Mouse (Mus musculus) mammary gland, adult 2 months (tissue): ENCODE measurements around the gene Asb6. TPM values are rescaled to one million over a fixed set of nuclear protein-coding genes. Genes with fewer than 3 reads are reported as not detected.

Experiments used
- polyA plus RNA-seq: library from polyadenylated mRNA; depleted of rRNA; stranded (reverse); fragments of >200 nt; gene quantifications from 2 replicates; pipeline ENCODE4 v1.2.3, GENCODE M21; 2012; ENCODE audit warnings: low replicate concordance; rRNA removed

Gene Asb6
- 32.2 and 65.8 TPM in 2 replicates for polyA plus RNA-seq

GRCm38 (mm10) chr2:30830283-30830795 lies at the start of gene Asb6:
Asb6 (minus strand) TSS chr2:30830333.

DNA sequence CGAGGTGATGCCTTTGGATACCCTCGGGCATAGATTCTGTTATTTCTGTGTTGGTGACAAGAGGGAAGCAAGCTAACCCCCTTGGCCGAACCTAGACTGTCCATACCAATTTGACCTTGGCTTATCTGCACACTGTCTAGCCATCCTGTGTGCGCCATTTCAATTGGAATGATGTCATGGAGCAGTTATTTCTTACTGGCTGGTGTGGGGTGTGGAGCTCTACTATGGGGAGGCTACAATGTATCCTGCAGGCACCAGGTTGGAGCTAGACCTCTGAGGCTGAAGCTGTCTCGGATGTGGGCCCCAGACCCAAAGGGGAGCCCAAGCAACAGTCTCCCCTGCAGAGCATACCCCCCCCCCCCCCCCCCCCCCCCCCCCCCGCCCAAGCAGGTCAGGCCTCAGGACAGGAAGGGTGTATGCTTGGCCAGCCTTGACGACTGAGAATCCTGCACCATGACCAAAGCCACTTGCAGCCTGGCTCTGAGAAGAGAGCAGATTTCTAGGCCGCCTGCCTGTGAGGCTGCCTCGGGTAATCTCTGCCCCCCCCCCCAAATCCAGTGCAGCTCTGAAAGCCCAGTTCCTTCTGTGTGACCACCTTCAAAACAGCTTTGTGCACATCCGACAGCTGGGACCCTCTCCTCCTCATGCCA lies 4.4 kb upstream of the Asb6 start, which contains the start of gene Prrx2:
Prrx2 (plus strand) TSS at position 600 of the 650 bp plus-strand sequence.

DNA sequence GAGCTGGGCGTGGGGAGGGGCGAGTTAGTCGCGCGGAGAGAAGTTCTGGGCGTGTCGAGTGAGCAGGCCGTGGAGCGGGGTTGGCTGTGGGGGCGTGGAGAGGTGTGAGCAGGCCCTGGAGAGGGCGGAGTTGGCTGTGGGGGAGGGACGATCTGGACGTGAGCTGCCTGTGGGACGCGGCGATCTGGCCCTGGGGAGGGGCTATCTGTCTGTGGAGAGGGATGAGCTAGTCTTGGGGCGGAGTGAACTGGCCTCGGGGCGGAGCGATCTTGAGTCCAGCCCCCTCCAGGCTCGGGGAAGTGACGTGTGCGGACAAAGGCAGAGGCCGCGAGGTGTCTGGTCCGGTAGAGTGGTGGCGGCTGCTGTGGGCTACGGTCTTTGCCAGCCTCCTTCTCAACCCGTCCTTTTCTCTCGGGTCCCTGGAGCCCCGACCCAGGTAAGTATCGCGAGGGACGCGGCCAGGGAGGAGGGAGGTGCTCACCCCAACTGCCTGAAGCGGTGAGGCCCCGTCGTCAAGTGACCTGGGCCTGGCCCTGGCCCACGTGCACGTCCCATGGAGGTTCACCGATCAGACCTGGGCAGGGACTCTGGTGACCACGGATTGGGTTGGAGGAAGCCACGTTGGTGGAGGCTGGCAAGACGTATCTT lies 22.4 kb downstream of the Asb6 start, which contains the start of gene Ntmt1:
Ntmt1 (plus strand) TSS at position 179 of the 648 bp plus-strand sequence.

DNA sequence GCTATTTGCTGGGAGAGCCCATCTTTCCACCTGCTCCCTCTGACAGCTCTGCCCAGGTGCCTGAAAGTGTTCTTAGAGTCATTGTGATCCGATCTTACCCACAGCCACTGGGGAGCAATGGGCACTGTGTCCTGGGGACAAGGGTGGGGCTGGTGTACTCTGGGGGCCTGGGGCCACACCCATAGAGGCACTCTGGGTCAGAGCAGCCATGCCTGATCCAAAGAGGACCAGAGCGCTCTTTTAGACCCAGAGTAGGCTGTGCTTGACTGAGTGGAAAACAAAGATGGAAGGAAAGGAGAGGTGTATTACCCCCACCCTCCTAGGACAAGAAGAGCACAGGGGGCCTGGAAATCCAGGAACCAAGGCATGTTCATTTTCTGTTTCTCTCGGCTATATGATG lies 26.5 kb downstream of the Asb6 start, which contains the start of gene 1700001O22Rik:
1700001O22Rik (minus strand) TSS at position 58 of the 400 bp plus-strand sequence.

Other genes with a start within 250 kb of the Asb6 start
- 1.2 and 1.6 TPM in 2 replicates for gene Cstad, start 235.3 kb downstream of the Asb6 start, polyA plus RNA-seq
- gene 1700001O22Rik, start 26.7 kb downstream of the Asb6 start, polyA plus RNA-seq, result 1.4 and 3.2 TPM in 2 replicates
- 28.6 and 37.2 TPM in 2 replicates for gene Ntmt1, start 22.5 kb downstream of the Asb6 start, polyA plus RNA-seq
- 31.2 and 44.3 TPM in 2 replicates for gene Prrx2, start 4.6 kb upstream of the Asb6 start, polyA plus RNA-seq
- gene Ptges, start 99.5 kb upstream of the Asb6 start, polyA plus RNA-seq, result 120 and 129 TPM in 2 replicates
- 26.8 and 33.4 TPM in 2 replicates for gene Tor1b, start 122.6 kb upstream of the Asb6 start, polyA plus RNA-seq
- 37.6 and 46.1 TPM in 2 replicates for gene Tor1a, start 137.6 kb upstream of the Asb6 start, polyA plus RNA-seq
- gene BC005624, start 151.9 kb upstream of the Asb6 start, polyA plus RNA-seq, result 15.3 and 26.7 TPM in 2 replicates
- gene Usp20, start 151.9 kb upstream of the Asb6 start, polyA plus RNA-seq, result 19.3 and 21.0 TPM in 2 replicates